Mouse (Mus musculus): ENCODE data around the gene Cnn1.

Cnn1 gene

GRCm38 (mm10) chr9:22098993-22099696, at the start of gene Cnn1:
Gene Cnn1, plus strand, starts transcription at chr9:22099216.
- DNase-seq (ENCODE audit: low spot score in 2 of 2) = no peak

- DNase-seq (ENCODE audit: low spot score in 2 of 2) = no peak
These were observed 49.7 kb upstream of the Cnn1 start for GRCm38 (mm10) chr9:22049315-22049714.

DNA sequence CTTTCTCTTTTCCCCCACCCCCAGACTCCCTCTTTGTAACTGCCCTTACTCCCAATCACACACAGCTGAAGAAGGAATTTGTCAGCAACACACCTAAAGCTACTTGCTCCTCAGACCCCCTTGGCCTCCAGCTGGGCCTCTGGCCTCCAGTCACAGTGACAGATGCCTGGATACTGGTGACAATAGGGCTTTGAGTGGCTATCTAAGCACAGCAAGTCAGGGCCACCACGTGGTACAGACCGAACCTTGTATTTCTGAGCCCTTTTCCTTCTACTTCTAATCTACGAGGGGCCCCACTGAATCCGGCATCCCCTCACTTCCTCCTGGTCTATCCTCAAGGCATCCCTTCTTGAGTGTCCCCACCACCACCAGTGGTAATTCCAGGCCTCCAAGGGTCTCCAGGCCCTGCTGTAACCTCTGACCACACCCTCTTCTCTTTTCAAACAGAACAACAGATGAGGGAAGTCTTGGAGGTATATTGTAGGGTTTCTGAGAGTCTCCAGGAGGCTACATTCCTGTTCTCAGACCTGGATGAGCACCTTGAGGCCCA, 49.2 kb upstream of the Cnn1 start:
- DNase-seq (ENCODE audit: low spot score in 2 of 2) = no peak

GRCm38 (mm10) chr9:22050351-22050889, 48.6 kb upstream of the Cnn1 start:
- DNase-seq (ENCODE audit: low spot score in 2 of 2) = peak; percentile 47 to 70

DNA sequence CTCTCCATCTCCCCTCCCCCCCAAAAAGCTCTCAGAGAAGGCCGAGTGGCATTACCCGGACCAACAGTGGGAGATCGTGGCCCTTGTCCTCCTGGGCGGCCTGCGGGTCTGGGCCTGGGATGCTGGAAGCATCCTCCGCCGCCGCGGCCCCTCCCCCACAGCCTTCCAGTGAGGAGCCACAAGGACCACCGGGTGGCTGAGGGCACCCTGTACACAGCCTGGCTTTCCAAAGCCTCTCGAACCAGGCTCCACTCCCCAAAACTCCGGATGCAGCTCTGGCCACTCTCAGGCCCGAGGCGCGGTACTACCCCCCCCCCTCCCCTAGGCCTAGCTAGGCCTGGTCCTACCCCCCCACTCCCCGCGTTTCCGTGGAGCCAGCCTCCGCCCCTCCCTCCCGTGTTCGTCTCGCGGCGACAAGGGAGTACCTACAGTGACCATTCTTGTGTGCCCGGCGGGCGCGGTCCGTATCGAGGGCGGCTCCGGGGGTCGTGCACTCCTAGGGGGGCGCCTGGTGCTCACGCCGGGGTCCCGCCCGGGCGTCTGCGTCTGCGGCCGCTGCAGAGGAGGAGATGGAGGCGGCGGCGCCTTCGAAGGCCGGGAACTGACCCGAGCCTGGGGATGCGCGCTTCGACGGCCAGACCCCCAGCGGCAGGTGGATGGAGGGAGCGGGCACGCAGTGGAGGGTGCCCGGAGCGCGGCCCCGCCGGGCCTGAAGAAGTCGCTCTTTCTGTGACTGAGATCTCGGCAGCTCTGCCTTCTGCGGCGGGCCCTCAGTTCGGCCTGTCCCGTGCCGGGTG, 47.7 kb upstream of the Cnn1 start:
- no peak for DNase-seq (ENCODE audit: low spot score in 2 of 2)

GRCm38 (mm10) chr9:22051958-22052254, 47.1 kb upstream of the Cnn1 start, which contains the start of gene Elavl3:
Gene Elavl3, minus strand, starts transcription at chr9:22052023.
- DNase-seq (ENCODE audit: low spot score in 2 of 2) = no peak

GRCm38 (mm10) chr9:22053657-22054056, 45.4 kb upstream of the Cnn1 start:
- no peak for DNase-seq (ENCODE audit: low spot score in 2 of 2)

DNA sequence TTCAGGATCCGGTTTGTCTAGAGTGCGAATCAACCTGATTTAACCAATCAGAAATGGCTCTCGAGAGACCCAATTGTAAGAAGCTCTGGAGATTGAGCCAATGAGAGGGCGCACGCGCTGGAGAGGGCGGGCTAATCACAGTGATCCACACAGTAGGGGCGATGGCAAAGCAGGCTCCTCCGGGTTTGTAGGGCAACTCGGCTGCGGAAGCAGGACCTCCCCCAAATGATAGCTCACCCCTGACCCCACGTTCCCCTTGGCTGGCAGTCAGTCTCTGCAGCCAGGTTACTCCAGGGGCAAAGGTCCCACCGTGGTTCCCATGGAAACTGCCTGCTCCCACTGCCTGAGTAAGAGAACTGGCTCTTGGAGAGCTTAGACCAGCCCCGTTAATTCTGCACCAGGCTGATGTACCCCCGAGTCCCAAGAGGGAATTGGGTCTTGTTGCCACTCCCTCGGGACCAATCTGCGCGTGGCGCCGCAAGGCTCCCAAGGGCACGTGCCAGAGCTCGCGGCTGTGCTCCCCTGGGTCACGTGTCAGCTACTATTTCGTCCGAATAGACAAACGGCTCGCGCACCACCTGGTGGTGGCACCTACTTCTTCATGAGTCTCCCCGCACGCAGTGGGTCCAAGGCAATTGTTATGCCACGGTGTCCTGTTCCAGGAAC, 44.5 kb upstream of the Cnn1 start:
- peak; percentile 50 to 84 for DNase-seq (ENCODE audit: low spot score in 2 of 2)

- no peak for DNase-seq (ENCODE audit: low spot score in 2 of 2)
These were observed 43.3 kb upstream of the Cnn1 start for GRCm38 (mm10) chr9:22055713-22056112.

DNA sequence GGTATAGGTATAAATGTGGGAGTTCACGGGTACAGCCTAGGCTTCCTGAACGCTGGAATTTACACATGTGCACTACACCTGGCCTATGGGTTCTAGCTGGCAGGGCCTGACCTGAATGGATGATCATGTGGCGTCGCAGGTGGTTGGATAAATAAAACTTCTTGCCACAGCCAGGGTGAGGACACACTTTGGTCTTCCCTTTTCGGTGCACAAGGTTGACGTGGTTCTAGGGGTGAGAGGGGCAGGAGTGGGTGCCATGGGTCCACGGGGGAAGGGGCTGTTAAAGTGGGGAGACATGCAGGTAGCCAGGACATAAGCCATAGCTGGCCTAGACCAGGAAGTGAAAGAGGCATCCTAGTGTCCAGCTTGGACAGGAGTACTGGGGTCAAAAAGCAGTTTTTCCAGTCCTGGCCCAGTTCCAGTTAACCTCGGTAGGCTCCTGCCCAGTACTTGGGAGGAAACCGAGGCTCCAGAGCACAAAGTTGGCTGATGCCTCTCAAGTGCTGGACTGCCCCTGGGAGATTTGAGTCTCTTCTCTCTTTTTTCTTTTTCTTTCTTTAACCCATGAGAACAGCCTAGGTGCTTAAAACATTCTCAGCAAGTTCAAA, 42.6 kb upstream of the Cnn1 start:
- no peak for DNase-seq (ENCODE audit: low spot score in 2 of 2)

- DNase-seq (ENCODE audit: low spot score in 2 of 2) = no peak
These were observed 41.9 kb upstream of the Cnn1 start for GRCm38 (mm10) chr9:22057031-22057517.

DNA sequence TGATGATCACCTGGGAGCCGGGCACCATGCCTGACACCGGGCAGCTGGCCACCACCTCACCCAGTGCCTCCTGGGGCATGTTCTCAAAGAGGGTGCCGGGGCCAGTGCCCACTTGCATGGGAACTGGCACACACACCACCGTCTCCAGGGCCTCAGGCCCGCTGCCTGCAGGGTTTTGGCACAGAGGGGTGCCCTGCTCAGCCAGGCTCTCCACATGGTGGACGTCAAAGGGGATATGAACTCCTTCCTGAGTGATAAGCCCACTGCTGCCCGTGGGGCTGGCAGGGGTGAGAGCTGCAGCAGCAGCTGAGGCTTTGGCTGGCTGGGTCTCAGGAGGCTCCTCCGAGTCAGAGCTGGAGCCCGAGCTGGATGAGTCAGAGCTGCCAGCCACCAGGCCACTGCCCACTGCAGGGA, 41.0 kb upstream of the Cnn1 start:
- no peak for DNase-seq (ENCODE audit: low spot score in 2 of 2)

GRCm38 (mm10) chr9:22061339-22061738, 37.7 kb upstream of the Cnn1 start:
- DNase-seq (ENCODE audit: low spot score in 2 of 2) = no peak

GRCm38 (mm10) chr9:22064341-22064740, 34.7 kb upstream of the Cnn1 start:
- DNase-seq (ENCODE audit: low spot score in 2 of 2) = no peak

DNA sequence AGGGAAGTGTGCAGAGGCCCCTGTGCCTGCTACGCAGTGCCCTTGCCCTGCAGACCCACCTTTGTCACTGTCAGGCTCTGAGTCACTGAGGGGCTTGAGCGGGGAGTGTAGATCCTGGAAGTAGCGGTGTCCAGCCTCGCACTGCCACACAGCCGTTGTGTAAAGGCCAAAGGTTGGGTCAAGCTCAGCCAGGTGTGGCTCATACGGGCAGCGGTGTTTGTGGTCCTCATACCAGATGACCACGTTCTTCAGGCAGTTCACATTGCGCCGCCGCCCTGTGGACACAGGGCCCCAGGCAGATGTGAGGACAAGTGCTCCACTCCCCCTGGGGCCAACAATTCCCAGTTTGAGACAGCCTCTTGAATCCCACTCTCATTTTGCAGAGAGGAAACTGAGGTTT, 33.4 kb upstream of the Cnn1 start:
- DNase-seq (ENCODE audit: low spot score in 2 of 2) = no peak

DNA sequence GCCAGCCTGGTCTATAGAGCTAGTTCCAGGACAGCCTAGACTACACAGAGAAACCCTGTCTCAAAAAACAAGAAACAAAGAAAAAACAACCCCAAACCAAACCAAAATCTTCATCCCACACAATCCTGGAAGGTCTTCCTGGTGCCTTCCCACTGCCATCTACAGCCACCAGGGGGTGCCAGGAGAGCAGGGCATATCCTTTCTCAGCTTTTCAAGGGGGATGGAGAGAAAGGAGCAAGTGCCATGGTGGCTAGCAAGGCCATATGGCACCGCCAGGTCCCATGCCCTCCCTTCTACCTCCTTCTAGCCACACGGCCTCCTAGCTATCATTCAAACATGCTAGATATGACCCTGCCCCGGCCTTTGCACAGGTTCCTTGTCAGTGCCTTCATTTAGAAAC, 32.6 kb upstream of the Cnn1 start:
- DNase-seq (ENCODE audit: low spot score in 2 of 2) = peak; percentile 61 to 81

- no peak for DNase-seq (ENCODE audit: low spot score in 2 of 2)
These were observed 31.8 kb upstream of the Cnn1 start for GRCm38 (mm10) chr9:22067195-22067594.

DNA sequence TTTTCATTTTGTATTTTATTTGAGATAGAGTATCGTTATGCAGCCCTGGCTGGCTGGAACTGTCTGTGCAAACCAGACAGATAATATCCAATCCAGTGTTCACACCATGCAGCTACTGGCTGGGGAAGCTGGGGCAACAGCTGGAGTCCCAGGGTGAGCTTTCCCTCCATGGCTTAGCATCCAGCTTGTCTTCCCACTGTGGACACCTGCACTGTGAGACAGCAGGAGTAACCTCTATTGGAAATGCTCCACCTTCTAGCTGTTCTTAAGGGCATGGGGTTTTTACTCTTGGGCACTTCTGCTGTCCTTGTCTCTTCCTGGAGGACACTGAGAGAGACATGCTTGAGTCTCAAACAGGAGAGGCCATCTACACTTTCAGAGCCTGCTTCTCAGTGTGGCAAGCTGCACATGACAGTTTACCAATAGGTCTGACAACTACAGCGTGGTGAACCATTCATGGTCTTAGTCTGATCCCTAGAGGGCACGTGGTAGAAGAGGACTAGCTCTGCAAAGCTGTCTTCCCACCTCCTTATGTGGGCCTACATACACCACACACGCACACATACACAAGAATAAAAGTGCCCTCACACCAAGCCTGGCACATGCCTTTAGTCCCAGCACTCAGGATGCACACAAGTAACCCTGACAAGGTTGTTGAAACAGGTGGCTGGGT, 29.0 kb upstream of the Cnn1 start:
- no peak for DNase-seq (ENCODE audit: low spot score in 2 of 2)

DNA sequence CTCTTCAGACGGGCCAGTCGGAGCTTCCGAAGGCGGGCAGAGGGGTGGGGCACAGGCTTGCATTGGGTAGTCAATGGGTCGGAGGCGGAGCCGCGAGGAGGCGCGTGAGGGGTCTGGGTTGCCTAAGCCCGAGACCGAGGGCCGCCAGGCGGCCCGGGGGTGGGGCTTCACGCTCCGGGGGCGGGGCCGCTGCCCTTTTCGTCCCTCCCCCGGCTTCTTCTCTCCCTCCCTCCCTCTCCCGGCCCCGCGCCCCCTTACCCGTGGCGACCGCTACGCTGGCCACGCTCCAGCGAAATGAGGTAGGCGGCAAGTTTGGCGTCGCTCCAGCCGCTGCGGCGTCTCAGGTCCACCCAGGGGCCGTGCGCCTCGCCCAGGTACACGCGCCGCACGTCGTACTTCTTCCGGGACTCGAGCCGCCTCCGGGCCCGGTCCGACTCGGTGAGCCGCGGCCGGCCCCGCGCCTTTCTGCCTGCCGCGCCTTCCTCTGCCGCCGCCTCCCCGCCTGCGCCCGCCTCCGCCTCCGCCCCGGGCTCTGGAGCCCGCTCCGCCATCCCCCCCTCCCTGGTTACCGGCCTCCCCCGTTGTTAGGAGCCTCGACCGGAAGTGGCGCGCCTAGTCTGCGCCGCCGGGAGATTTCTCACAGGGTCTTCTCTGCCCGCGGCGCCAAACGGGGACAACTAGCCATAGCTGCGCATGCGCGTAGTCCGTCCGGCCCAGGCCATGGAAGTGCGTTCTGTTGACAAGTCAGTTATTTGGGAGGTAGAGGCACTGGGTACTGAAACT, 28.0 kb upstream of the Cnn1 start, which contains the start of the genes Gm49318 and Zfp653:
Gene Gm49318, minus strand, starts transcription at position 469 of the 783 bp plus-strand sequence.
Gene Zfp653, minus strand, starts transcription at position 586 of the 783 bp plus-strand sequence.
- DNase-seq (ENCODE audit: low spot score in 2 of 2) = peak; percentile 90 to 97

DNA sequence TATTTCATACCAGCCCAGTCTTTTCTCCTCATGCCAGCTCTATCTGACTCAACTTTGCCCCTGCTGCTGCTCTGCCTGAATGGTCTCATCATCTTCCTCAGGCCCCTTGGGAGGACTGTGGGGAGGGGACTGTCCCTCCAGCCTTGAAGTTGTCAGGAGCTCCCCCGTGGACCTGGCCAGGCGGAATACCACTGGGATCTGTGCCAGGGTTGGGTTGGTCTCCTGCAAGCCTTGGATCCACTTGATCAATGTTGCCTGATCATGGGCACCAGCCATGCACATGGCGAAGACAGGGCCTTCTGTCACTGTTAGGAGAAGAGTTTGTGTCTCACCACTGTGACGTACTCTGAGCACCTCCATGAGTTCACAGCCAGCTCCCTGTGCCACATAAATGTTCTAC, 26.7 kb upstream of the Cnn1 start:
- DNase-seq (ENCODE audit: low spot score in 2 of 2) = no peak

Measured in spleen, postnatal 10 days (tissue).